In genomic region chr9:121240242-121240641, GRCm38 (mm10) we compare ENCODE assay signal across 8 mouse cellular contexts. TPM values are rescaled to one million over a fixed set of nuclear protein-coding genes. Genes with fewer than 3 reads are reported as not detected.
DNase-seq lines count a peak whose midpoint lies in the region; ATAC-seq and TF ChIP-seq lines count a peak whose summit lies in the region.
"Not testable (repeated sequence)": the region's sequence is repeated elsewhere in the genome, so short reads cannot be mapped to it uniquely, and the experiment has no call there.

No protein-coding gene starts in this region.

- not testable (repeated sequence) for H3K4me1 ChIP-seq in kidney, postnatal 0 days (replicated peaks; ENCODE audit: insufficient read depth, low read length); liver, embryonic 14.5 days (replicated peaks; ENCODE audit: control insufficient read depth in 2 of 2, insufficient read depth in 2 of 2, low read length in 1 of 2); neural tube, embryonic 11.5 days (ENCODE audit: control insufficient read depth, insufficient read depth, low read length); thymus, adult 2 months (replicated peaks; ENCODE audit: control insufficient read depth, insufficient read depth, low read length)

- not testable (repeated sequence) for TF ChIP-seq POLR2A in thymus, adult 2 months (IDR thresholded peaks at IDR 0.05; ENCODE audit: control insufficient read depth, extremely low read depth, insufficient read depth, low read length, poor library complexity)

- not testable (repeated sequence) for H3K4me3 ChIP-seq in kidney, postnatal 0 days (replicated peaks; ENCODE audit: low read depth, low read length); liver, embryonic 14.5 days (ENCODE audit: insufficient read depth in 1 of 2, low read depth in 2 of 2, low read length in 2 of 2); neural tube, embryonic 11.5 days (ENCODE audit: low read depth, low read length); thymus, adult 2 months (ENCODE audit: control insufficient read depth, insufficient read depth, low read length)

- not testable (repeated sequence) for H3K9me3 ChIP-seq in kidney, postnatal 0 days (replicated peaks; ENCODE audit: low read length); liver, embryonic 14.5 days (ENCODE audit: control insufficient read depth, low read length); neural tube, embryonic 11.5 days (ENCODE audit: control insufficient read depth, low read length)

- not testable (repeated sequence) for H3K4me2 ChIP-seq in kidney, postnatal 0 days (ENCODE audit: low read length); liver, embryonic 14.5 days (ENCODE audit: low read depth); neural tube, embryonic 11.5 days (ENCODE audit: low read depth)

- H3K36me3 ChIP-seq in kidney, postnatal 0 days (ENCODE audit: insufficient read depth, low read length); liver, embryonic 14.5 days (replicated peaks; ENCODE audit: control insufficient read depth, insufficient read depth, low read depth); neural tube, embryonic 11.5 days (ENCODE audit: control insufficient read depth, insufficient read depth, low read length); thymus, adult 2 months (ENCODE audit: control insufficient read depth, insufficient read depth, low read length): not testable (repeated sequence)

- DNase-seq in ES-CJ7 (ENCODE audit: low read depth, low spot score), result peak; percentile 59
- DNase-seq in brain, adult 2 months (ENCODE audit: low read depth, low spot score), result peak; percentile 90
- DNase-seq in embryo, embryonic 10.5 days (ENCODE audit: low spot score), result peak; percentile 87
- peak; percentile 51 to 76 for DNase-seq in heart, adult 18-20 months
- DNase-seq in kidney, postnatal 0 days (ENCODE audit: low spot score), result peak; percentile 87
- not testable (repeated sequence) for DNase-seq in liver, embryonic 14.5 days (ENCODE audit: low read depth in 3 of 3, low spot score in 3 of 3)
- peak; percentile 38 for DNase-seq in neural tube, embryonic 11.5 days (ENCODE audit: low spot score)
- peak; percentile 32 for DNase-seq in thymus, adult 2 months

- WGBS in kidney, postnatal 0 days, result 6% methylated on average over 3 of the region's 5 CpGs
- WGBS in liver, embryonic 14.5 days (ENCODE audit: insufficient replicate concordance), result 34% methylated on average over 4 of the region's 5 CpGs
- WGBS in neural tube, embryonic 11.5 days, result 37% methylated on average over 4 of the region's 5 CpGs
- 48% methylated on average over 5 of the region's 5 CpGs for WGBS in thymus, adult 2 months

- H3K27ac ChIP-seq in kidney, postnatal 0 days; liver, embryonic 14.5 days; neural tube, embryonic 11.5 days (ENCODE audit: low read depth, low read length); thymus, adult 2 months (ENCODE audit: control insufficient read depth, insufficient read depth, low read length): not testable (repeated sequence)

- peak; percentile 77 for TF ChIP-seq CTCF in kidney, postnatal 0 days (IDR thresholded peaks at IDR 0.05; ENCODE audit: low read depth)
- TF ChIP-seq CTCF in liver, embryonic 14.5 days (IDR thresholded peaks at IDR 0.05; ENCODE audit: low read depth), result peak; percentile 56
- TF ChIP-seq CTCF in thymus, adult 2 months (IDR thresholded peaks at IDR 0.05; ENCODE audit: borderline replicate concordance, control insufficient read depth, extremely low read depth, insufficient read depth, low read length, poor library complexity), result not testable (repeated sequence)

- ATAC-seq in kidney, postnatal 0 days (replicated peaks; ENCODE audit: low FRiP score, low read depth); liver, embryonic 14.5 days (ENCODE audit: insufficient read depth); neural tube, embryonic 11.5 days (ENCODE audit: insufficient read depth, low FRiP score, low TSS enrichment): not testable (repeated sequence)

- not testable (repeated sequence) for H3K9ac ChIP-seq in kidney, postnatal 0 days (ENCODE audit: low read depth, low read length); liver, embryonic 14.5 days (replicated peaks); neural tube, embryonic 11.5 days (ENCODE audit: low read length)

- H3K27me3 ChIP-seq in kidney, postnatal 0 days (ENCODE audit: insufficient read depth, low read length); liver, embryonic 14.5 days (ENCODE audit: control insufficient read depth, insufficient read depth, low read length); neural tube, embryonic 11.5 days (ENCODE audit: control insufficient read depth, insufficient read depth, low read length); thymus, adult 2 months (ENCODE audit: control insufficient read depth, insufficient read depth, low read length): not testable (repeated sequence)

- not testable (repeated sequence) for TF ChIP-seq EP300 in liver, embryonic 14.5 days (IDR thresholded peaks at IDR 0.05; ENCODE audit: low read depth)

RNA-seq across cellular contexts. Expression of gene Ulk4, which starts 36.8 kb away (rescaled TPM):
- under 1 TPM; 0.22 to 0.46 TPM for total RNA-seq in heart, adult 18-20 months (2021)
- 135 and 136 TPM in 2 replicates for polyA plus RNA-seq in kidney, postnatal 0 days (2015; fragmentation: Nextera tagmentation; extraction: Ambion mirVana)
- 0.32 and 0.40 TPM in 2 replicates for polyA plus RNA-seq in liver, embryonic 14.5 days (2012; rRNA removed)
- polyA plus RNA-seq in liver, embryonic 14.5 days (2014; fragmentation: Nextera tagmentation; extraction: Ambion mirVana), result 25.9 and 30.5 TPM in 2 replicates
- 133 and 153 TPM in 2 replicates for polyA plus RNA-seq in neural tube, embryonic 11.5 days (2014; fragmentation: Nextera tagmentation; extraction: Ambion mirVana)
- polyA plus RNA-seq in thymus, adult 2 months (2012; rRNA removed), result 1.4 and 2.9 TPM in 2 replicates

RNA-seq across cellular contexts. Expression of gene Trak1, which starts 57.1 kb away (rescaled TPM):
- 100 to 1,000 TPM; 294 to 298 TPM for total RNA-seq in heart, adult 18-20 months (2021)
- polyA plus RNA-seq in kidney, postnatal 0 days (2015; fragmentation: Nextera tagmentation; extraction: Ambion mirVana), result 11.6 and 13.0 TPM in 2 replicates
- polyA plus RNA-seq in liver, embryonic 14.5 days (2012; rRNA removed), result 3.1 TPM in 2 replicates
- polyA plus RNA-seq in liver, embryonic 14.5 days (2014; fragmentation: Nextera tagmentation; extraction: Ambion mirVana), result 2.9 TPM in 2 replicates
- 26.4 and 29.8 TPM in 2 replicates for polyA plus RNA-seq in neural tube, embryonic 11.5 days (2014; fragmentation: Nextera tagmentation; extraction: Ambion mirVana)
- polyA plus RNA-seq in thymus, adult 2 months (2012; rRNA removed), result 96.5 and 103 TPM in 2 replicates
